Mouse (Mus musculus) ES-Bruce4 (cell line): Measurements from ENCODE around the gene E130308A19Rik.

Source experiments
- CTCF ChIP-seq: IDR thresholded peaks from one replicate; pipeline ENCODE4 v1.8.1; 2011; ENCODE audit warnings: low read depth, low read length
- EP300 ChIP-seq: IDR thresholded peaks from 2 replicates; pipeline ENCODE4 v1.6.1; 2011; ENCODE audit warnings: low read depth, low read length; ENCODE audit not compliant: insufficient read depth
- POLR2A ChIP-seq: IDR thresholded peaks from one replicate; pipeline ENCODE4 v1.8.1; 2011; ENCODE audit warnings: low read length; ENCODE audit not compliant: insufficient read depth

- no peak for TF ChIP-seq POLR2A
- TF ChIP-seq CTCF: no peak
- no peak for TF ChIP-seq EP300
Measured at GRCm38 (mm10) chr4:59619611-59620245, 6.3 kb upstream of the E130308A19Rik start.
